Mouse (Mus musculus): ENCODE results near the gene B4gat1.
"Not testable (repeated sequence)": the region's sequence is repeated elsewhere in the genome, so short reads cannot be mapped to it uniquely, and the experiment has no call there.

The B4gat1 gene

DNA sequence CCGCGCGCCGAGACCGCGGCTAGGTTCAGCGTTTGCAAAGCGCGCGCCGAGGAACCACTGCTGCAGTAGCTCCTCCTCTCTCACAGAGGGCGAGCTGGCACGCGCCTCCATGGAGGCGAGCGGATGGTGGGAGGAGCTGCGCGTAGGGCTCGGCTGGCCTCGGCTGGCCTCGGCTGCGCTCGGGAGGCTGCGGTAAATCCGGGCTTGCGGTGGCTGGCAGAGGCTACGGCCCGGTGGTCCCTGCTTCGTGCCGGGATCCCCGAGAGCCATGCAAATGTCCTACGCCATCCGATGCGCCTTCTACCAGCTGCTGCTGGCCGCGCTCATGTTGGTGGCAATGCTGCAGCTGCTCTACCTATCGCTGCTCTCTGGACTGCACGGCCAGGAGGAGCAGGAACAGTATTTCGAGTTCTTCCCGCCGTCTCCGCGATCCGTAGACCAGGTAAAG is at the start of gene B4gat1, which contains the start of gene AC124502.3:
B4gat1 (plus strand) TSS at position 118 of the 448 bp plus-strand sequence.
AC124502.3 (plus strand) TSS at position 183 of the 448 bp plus-strand sequence.
- peak; percentile 82 to 87 for DNase-seq (ENCODE audit: low spot score in 2 of 2)

DNA sequence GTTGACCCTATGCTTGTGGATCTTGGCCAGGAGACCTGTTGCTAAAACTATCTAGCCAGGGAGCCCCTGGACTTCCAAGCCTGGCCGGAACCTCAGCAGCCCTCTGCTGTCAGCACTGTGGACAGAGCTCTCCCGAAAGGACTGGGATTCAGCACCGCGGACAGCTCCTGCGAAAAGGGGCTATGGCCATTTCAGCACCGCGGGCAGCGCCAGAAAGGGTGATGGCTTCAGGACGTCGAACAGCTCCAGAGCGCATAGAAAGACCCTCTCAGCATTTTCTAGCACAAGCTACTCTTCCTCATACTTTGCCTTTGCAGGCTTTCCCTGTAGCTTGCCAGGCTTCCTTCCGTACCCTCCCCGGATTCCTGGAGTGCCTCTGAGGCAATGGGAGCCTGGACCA is 49.6 kb upstream of the B4gat1 start:
- peak in 1 of 2 experiments; percentile 62 for DNase-seq (ENCODE audit: low spot score in 2 of 2)

DNA sequence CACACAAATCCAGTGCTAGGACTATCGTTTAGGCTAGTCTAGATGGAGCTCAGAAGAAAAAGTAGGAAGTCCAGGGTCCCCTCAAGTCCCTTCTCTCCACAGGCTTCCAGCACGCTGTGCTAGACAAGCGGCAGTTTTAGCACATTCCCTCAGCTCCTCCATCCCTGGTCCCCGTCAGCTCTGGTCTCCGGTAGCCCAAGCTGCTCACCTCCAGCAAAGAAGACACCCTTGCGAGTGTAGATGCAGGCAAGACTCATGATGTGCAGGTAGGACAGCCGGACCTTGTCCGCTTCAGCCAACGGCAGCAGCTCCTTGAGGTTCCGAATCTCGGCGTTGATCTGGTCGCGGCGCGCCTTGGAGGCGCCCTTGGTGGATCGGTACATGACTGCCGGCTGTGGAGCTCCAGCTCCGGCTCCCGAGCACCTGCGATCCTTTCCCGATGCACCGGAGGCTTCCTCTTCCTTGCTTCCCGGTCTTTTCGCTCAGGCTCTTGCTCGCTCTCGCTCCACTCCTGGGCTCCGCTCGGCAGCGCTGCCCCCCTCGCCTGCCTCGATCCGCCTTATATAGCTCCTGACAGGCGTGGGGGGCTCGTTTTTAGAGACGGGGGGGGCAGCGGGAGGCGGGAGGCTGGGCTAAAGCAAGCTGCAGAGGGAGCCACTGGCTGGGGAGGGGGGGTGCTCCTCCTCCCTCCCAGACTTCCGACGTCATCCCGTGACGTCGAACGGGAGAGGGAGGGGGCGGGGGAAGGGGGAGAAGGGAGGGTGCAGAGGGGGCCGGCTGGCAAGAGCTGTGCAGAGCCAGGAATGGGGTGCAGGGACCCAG is 49.0 kb upstream of the B4gat1 start:
- peak; percentile 67 to 79 for DNase-seq (ENCODE audit: low spot score in 2 of 2)

DNA sequence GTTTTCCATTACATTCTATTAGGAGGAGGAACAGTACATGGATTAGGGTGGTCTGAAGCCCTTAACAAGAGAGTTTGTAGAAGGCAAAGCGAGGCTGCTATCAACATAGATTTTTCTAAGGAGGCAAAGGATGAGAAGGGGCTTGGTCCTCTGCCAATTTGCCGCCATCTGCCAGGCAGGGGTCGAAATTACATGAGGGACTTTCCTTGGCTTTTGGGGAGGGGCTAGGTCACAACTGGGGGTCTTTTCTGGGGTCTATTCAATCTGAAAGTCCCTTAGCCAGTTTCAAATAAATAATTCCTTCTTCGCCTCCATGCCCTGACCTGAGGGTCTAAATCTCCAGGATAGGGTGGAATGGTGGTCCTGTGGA is 48.4 kb upstream of the B4gat1 start, which contains the start of gene Npas4:
Npas4 (minus strand) TSS at position 61 of the 370 bp plus-strand sequence.
- DNase-seq (ENCODE audit: low spot score in 2 of 2), result no peak

DNA sequence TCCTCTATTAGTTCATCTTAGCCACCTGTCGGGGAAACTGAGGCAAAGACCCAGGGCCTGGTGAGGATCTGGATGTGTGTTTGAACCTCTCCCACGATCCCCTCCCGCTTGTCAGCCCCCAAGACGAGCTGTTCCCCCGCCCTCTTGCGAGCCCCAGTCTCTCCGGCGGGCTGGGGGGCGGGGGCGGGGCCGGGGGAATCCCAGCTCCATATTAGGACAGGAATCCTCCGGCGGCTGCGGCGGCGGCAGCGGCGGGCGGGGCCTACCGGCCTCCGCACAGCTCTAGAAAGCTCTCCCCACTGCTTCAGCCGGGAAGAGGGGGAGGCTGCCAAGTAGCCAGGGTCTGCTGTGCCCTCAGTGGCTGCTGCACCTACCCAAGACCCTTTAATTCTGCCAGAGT is 47.9 kb upstream of the B4gat1 start:
- DNase-seq (ENCODE audit: low spot score in 2 of 2), result peak in 1 of 2 experiments; percentile 48

DNA sequence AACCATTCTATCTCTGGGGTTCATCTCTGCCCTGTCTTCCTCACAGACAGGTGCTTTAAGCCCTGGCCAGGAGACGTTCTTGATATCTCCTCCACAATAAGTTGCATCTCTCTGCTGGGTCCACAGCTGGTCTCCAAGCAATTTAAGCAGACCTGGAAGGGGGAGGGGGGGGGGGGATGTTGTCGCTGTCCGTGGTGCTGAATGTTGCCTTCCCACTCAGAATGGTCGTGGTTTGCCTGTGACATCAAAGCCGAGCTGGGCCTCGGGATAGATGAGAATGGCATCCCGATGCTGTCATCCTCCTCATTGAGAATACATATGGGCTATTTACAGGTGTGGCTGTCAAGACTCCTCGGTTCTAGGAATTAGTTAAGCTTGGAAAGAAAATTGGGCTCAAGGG is 46.3 kb upstream of the B4gat1 start:
- DNase-seq (ENCODE audit: low spot score in 2 of 2), result no peak

DNA sequence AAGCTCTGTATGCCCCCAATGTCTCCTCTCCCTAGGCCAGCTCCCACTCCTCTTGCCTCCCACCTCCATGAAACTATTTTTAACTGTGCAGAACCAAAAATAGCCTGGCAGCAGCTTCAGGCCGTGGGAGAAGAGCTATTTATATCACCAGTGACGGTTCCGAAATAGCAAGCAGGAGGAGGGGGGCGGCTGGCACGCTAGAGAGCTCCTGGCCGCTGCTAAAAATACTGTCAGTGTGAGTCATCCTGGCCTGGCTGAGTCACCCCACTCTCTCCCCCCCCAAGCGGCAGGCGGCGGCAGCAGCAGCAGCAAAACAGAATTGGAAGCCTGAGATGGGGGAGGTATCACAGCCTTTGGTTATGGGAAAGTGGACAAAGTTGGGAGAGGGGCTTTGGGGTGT is 45.7 kb upstream of the B4gat1 start:
- DNase-seq (ENCODE audit: low spot score in 2 of 2), result peak; percentile 68 to 82

DNA sequence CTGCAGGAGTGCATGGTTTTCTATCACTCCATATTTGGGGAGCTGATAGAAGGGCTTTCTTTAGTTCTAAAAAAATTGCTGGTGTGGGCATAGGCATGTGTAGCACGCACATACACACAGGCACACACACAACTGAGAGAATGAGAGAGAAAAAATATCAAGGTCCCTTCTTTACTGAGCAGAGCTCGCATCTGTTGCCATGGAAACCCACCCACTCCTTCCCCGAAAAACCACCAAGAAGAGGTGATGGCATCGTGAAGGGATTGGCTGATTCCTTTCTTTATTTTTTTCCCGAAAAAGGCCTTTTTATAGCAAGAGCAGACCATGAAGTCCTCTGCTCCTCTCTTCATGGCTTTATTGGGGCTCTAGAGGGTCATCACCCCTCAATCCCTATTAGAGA is 44.6 kb upstream of the B4gat1 start:
- peak; percentile 78 to 85 for DNase-seq (ENCODE audit: low spot score in 2 of 2)

DNA sequence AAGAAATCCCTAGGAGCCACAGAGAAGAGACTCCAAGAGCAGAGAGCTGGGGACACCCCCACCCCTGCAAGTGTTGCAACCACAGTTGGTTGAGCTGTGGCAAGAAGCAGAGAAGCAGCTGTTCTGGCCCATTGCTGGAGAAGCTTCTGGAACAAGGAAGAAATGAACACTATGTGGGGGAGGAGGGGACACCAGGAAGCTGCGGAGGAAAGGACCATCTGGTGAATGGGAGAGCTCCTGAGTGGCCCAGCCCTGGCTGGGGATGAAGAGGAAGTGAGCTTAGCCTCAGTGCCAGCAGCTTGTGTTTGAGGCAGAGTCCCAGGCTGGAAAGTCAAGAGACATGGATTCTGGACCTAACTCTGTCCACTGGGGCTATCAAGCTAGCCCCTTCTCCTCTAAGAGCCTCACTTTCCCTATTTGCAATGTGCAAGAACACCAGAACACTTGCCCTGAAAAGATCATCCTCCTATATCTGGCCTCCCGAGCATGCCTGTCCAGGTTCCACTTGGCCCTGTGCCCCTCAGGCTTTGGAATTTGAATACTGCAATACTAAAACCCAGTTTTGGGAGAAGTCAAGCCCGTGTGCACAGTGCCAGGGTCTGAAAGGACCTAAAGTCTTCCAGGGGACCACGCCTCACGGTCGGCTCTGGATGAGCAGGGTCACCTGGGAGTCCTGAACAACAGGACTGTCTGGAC is 39.0 kb upstream of the B4gat1 start:
- no peak for DNase-seq (ENCODE audit: low spot score in 2 of 2)

DNA sequence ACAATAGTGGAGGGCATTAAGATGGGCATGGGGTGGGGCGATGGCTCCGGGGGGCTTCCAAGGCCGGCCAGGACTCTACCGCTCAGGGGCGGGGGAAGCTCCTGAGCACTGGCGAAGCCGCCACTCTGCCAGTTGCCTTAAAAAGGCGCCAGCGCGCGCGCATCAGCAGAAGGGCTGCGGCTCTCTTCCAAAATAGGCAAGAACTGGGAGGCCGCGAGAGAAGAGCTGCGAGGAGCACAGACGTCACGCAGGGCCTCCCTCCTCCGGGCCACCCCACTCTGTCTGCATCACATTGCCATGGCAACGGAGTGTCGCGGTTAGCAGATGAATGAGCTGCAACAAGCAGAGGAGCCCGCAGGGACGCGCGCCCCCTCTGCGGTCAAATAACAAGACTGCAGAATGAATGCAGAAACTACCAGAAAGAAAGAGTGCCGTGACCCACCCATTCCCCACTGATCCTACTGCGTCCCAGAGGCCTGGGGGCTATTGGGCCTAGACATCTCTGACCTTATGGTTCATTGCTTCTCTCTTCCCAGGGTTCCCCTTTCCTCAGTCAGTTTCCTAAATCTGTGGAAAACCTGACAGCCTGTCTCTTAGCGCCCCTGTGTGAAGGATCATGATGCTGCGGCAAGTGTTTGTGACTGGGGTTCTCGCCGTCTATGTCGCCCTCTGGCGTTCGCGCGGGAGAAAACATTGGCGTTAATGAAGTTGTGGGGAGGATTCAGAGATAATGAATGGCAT is 36.8 kb upstream of the B4gat1 start:
- DNase-seq (ENCODE audit: low spot score in 2 of 2), result peak; percentile 90 to 95

DNA sequence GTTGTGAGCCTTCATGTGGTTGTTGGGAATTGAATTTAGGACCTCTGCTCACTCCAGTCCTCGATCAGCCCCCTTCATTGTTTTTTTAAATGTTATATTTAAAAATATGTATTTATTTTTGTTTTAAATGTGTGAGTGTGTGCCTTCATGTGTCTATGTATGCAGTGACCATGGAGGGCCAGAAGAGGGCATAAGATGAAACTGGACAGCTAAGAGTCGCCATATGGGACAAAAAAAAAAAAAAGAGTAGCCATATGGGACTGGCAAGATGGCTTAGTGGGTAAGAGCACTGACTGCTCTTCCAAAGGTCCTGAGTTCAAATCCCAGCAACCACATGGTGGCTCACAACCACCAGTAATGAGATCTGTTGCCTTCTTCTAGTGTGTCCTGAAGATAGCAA is 35.0 kb upstream of the B4gat1 start:
- not testable (repeated sequence) for DNase-seq (ENCODE audit: low spot score in 2 of 2)

DNA sequence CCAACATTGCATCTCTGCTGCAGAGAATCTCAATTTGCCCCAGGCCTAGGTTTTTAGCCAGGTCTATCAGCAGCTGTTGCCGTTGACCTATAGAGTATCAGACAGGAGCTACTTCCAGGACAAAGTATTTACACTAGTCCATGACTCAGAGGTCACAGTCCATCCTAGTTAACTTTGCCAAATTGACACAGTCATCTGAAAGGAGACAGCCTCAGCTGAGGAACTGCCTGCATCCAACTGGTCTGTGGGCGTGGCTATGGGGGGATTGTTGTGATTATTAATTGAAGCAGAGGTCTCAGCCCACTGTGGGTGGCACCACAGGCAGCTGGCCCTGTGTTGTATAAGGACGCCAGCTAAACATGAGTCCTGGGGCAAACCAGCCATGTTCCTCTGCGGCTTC is 33.7 kb upstream of the B4gat1 start:
- no peak for DNase-seq (ENCODE audit: low spot score in 2 of 2)

DNA sequence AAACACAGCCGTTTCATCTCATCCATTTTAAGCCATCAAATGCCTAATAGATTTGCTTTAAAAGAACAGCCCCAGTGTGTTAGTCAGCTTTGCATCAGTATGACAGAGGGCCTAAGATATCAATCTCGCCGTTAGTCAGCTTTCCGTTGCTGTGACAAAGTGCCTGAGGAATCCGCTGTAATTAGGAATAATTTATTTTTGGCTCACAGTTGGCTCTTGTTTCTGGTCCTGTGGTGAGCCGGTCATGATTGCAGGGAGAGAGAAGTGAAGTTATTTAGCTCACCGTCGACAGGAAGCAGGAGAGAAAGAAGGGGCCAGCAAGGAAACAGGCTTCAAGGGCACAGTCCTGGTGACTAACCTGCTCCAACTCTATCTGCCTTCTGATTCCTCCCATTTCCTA is 25.5 kb upstream of the B4gat1 start:
- no peak for DNase-seq (ENCODE audit: low spot score in 2 of 2)

DNA sequence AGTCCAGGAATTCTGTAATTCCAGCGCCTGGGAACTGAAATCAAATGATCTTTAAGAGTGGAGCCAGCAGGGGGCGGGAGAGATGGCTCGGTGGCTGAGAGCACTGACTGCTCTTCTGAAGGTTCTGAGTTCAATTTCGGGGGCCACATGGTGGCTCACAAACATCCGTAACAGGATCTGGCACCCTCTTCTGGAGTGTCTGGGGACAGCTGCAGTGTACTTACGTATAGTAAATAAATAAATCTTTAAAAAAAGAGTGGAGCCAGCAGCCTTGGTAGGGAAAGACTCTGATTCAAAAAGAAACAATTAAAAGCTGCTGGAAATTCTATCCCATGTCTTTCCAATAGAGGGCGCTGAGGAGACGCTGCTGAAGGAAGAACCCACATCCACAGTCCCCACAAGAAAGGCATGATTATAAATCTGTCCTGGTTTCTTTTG is 23.6 kb upstream of the B4gat1 start:
- no peak for DNase-seq (ENCODE audit: low spot score in 2 of 2)

DNA sequence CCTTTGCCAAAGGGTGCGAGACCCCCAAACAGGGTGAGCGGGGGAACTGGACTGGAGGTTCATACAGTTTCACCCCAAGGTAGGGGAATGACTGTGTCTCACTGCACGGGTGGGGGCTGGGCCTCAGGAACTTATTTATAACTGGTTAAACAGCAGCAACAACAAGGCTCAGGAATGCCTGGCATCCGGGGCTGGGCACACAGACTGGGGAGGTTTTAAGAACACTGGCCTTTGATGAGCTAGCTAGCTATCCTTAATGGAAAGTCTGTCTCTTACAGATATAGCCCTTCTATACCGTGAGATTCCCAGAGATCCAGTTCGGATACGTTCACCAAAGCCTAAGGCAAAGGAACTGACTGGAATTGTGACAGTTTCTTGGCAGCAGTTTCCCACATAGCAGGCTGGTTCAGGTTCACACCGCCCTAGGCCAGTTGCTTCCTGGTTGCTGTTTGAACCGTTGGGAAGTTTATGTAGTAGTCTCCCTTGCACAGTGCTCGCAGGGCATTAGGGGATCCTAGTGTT is 22.3 kb upstream of the B4gat1 start:
- DNase-seq (ENCODE audit: low spot score in 2 of 2), result no peak

DNA sequence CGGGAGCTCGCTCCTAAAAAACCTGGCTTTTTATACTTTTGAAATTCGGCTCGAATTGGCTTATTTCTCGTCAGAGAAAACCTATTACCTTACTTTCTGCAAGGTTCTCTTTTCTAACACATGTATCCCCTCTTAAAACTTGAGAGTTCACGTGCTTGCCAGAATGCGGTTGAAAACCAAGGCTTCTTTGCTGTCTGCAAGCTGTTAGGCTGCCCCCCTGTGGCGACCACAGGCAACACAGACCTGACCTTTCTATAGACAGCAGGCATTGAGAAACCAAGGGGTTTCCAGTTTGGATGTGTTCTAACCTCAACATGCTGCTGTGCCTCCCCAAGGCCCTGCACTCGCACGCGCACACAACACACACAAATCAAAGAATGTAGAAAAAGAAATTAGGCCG is 21.8 kb upstream of the B4gat1 start:
- DNase-seq (ENCODE audit: low spot score in 2 of 2), result peak in 1 of 2 experiments; percentile 54

DNA sequence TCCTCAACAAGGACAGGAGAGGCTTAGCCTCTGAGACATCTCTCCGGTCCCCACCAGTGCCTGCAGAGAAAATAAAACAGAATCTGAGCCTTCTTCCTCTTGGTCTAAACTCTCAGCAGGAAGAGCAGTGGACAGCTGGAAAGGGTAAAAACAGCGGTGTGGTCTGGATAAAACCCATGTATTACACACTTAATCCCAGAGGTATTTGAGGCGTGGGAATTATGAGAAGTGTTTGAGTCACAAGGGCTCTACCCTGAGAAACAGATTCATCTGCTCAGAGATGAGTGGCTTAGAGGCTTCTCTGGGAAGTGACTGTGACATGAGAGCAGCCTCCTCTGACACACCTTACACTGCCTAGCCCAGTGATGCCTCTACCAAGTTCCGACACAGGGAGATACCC is 21.0 kb upstream of the B4gat1 start:
- no peak for DNase-seq (ENCODE audit: low spot score in 2 of 2)

DNA sequence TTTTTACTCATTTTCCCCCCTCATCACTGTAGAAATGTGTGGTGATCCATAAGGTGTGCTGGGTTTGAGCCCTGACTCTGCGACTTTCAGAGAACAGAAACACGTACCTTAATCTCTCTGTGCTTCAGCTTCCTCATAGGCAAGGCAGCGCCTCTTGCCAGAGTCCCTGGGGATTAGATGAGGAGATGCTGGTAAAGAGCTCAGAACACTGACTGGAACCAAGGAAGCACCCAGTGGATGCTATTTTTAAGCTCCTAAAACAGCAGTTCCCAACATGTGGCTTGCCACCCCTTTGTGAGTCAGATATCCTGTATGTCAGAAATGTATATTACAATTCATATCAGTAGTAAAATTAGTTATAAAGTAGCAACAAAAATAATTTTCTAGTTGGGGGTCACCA is 20.4 kb upstream of the B4gat1 start:
- DNase-seq (ENCODE audit: low spot score in 2 of 2), result no peak

DNA sequence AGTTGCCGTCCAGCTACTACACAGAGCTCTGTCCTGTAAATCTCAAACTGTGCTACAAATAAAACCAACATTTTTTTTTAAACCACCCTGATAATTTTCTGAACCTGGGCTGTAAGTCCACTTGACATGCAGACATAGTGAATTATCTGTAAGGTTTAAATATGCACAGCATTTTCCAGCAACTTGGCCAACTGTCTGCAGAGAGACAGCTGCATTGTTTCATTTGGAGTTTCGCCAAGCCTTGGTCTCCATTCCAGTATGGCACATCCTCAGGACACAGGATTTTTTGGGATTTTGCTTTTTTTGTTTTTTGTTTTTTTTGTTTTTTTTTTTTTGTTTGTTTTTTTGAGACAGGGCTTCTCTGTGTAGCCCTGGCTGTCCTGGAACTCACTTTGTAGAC is 17.2 kb upstream of the B4gat1 start:
- no peak for DNase-seq (ENCODE audit: low spot score in 2 of 2)

DNA sequence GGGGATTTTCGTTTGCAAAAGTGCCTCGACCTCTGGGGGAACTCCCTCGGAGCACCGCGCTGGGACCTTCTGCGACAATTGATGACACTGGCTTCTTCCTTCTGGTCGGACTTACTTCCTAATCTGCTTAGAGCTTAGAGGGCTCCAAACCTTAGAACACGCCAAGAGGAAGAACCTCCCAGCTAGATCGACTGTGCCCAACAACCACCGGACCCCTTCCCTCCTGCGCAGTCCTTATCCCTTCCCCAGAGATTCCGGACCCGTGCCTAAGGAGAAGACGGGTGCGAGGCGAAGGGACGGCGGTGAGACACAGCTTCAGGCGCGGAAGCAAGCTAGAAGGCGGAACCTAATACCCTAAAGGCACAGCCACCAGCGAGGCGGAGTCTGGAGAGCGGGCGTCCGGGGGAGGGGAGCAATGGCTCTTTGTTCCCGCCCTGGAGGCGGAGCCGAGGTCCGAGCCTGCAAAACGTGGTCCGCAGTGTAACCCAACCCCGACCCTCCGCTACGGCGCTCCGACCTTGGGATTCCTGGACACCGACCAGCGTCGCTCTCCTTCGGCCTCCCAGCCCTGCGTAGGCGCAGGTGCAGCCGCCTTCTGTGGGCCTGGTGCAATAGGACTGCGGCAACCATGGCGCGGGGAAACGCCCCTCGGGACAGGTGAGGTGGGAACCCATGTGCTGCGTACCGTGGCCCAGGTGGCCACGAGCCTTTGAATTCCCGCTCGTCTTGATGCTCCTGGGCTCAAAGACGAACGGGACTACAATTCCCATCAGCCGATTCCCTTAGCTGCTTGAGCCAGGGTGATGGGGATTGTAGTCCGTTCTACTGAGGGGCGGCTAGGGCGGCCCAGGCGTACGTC is 14.8 kb upstream of the B4gat1 start, which contains the start of gene Slc29a2:
Slc29a2 (plus strand) TSS at position 240 of the 859 bp plus-strand sequence.
- DNase-seq (ENCODE audit: low spot score in 2 of 2), result peak; percentile 82 to 84

DNA sequence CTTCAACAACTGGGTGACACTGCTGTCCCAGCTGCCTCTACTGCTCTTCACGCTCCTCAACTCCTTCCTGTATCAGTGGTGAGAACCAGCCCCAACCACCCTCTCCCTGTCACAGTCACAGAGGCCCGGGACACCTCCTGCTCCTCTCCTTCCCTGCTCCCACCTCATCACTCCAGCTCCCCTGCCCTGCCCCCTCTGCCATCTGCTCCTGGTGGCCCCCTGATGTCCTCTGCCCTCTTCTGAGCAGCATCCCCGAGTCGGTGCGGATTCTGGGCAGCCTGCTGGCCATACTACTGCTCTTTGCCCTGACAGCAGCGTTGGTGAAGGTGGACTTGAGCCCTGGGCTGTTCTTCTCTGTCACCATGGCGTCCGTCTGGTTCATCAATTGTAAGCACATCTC is 12.5 kb upstream of the B4gat1 start:
- DNase-seq (ENCODE audit: low spot score in 2 of 2), result no peak
